Mouse (Mus musculus) CD8-positive naive resting alpha-beta T cell, adult 2 months (primary cell): ENCODE results near the gene Rarg.

Experiments used
- DNase-seq, 2 experiments: peaks; one replicate each; pipeline ENCODE4 v3.0.0; 2022; ENCODE audit warnings: low read depth in 2 of 2, low spot score in 2 of 2

Rarg gene

GRCm38 (mm10) chr15:102205779-102206178, 51.5 kb downstream of the Rarg start:
- no peak for DNase-seq

- DNase-seq = no peak
Measured at GRCm38 (mm10) chr15:102204674-102205505, 52.4 kb downstream of the Rarg start, which contains the start of gene Csad. Csad (minus strand) TSS chr15:102204724.

- DNase-seq = peak; percentile 50 to 59
Measured at GRCm38 (mm10) chr15:102203835-102204381, 53.4 kb downstream of the Rarg start.

GRCm38 (mm10) chr15:102202971-102203834, 54.1 kb downstream of the Rarg start, which contains the start of gene Zfp740:
Zfp740 (plus strand) TSS chr15:102203249.
- peak; percentile 82 to 85 for DNase-seq

- DNase-seq = no peak
Measured at GRCm38 (mm10) chr15:102198841-102199240, 58.5 kb downstream of the Rarg start.

GRCm38 (mm10) chr15:102195373-102195772, 61.9 kb downstream of the Rarg start:
- DNase-seq = no peak

GRCm38 (mm10) chr15:102194439-102194838, 62.9 kb downstream of the Rarg start:
- no peak for DNase-seq

GRCm38 (mm10) chr15:102193652-102194051, 63.7 kb downstream of the Rarg start:
- no peak for DNase-seq

- no peak for DNase-seq
Measured at GRCm38 (mm10) chr15:102192820-102193386, 64.4 kb downstream of the Rarg start.

- DNase-seq = no peak
Measured at GRCm38 (mm10) chr15:102192271-102192812, 65.0 kb downstream of the Rarg start.

GRCm38 (mm10) chr15:102191699-102192098, 65.6 kb downstream of the Rarg start:
- no peak for DNase-seq

GRCm38 (mm10) chr15:102188883-102189282, 68.4 kb downstream of the Rarg start:
- DNase-seq = no peak

- no peak for DNase-seq
Measured at GRCm38 (mm10) chr15:102188096-102188495, 69.2 kb downstream of the Rarg start.

- no peak for DNase-seq
Measured at GRCm38 (mm10) chr15:102186239-102186638, 71.1 kb downstream of the Rarg start.
